Mouse (Mus musculus): ENCODE measurements around the gene Isl2. TPM values are rescaled to one million over a fixed set of nuclear protein-coding genes. Genes with fewer than 3 reads are reported as not detected.

Gene Isl2
- polyA plus RNA-seq, 1 experiment from 2014 or later = not detected

- ATAC-seq (replicated peaks; ENCODE audit: low FRiP score, low read depth) = no peak
- H3K4me1 ChIP-seq (replicated peaks; ENCODE audit: insufficient read depth, low read length) = peaks cover 32% of the 10 kb centered on the region
- 3% methylated on average over 30 of the region's 30 CpGs for WGBS
These were observed 6.5 kb downstream of the Isl2 start for GRCm38 (mm10) chr9:55544861-55545555.

GRCm38 (mm10) chr9:55545556-55546175, 7.2 kb downstream of the Isl2 start:
- DNase-seq (ENCODE audit: low spot score) = peak; percentile 19
- Histone ChIP-seq H3K27ac (no peak overlapping the region), H3K9me3 (replicated peaks; ENCODE audit: low read length) (no peaks in the 10 kb centered on the region), H3K4me2 (ENCODE audit: low read length) (peak overlapping the region; percentile 49), H3K9ac (ENCODE audit: low read depth, low read length) (no peak overlapping the region), H3K4me3 (replicated peaks; ENCODE audit: low read depth, low read length) (peak overlapping the region; percentile 21; the same call in 1 of the 2 replicates), H3K36me3 (ENCODE audit: insufficient read depth, low read length) (no peaks in the 10 kb centered on the region), H3K4me1 (replicated peaks; ENCODE audit: insufficient read depth, low read length) (peaks cover 32% of the 10 kb centered on the region), H3K27me3 (ENCODE audit: insufficient read depth, low read length) (peaks cover 76% of the 10 kb centered on the region)
- 5% methylated on average over 41 of the region's 41 CpGs for WGBS
- ATAC-seq (replicated peaks; ENCODE audit: low FRiP score, low read depth) = no peak
- no peak for TF ChIP-seq CTCF (IDR thresholded peaks at IDR 0.05; ENCODE audit: low read depth)

More at GRCm38 (mm10) chr9:55544861-55545555, 6.5 kb downstream of the Isl2 start:
- H3K36me3 ChIP-seq (ENCODE audit: insufficient read depth, low read length) = no peaks in the 10 kb centered on the region
- peaks cover 77% of the 10 kb centered on the region for H3K27me3 ChIP-seq (ENCODE audit: insufficient read depth, low read length)
- peak; percentile 24 for DNase-seq (ENCODE audit: low spot score)
- H3K27ac ChIP-seq = no peak overlapping the region
- H3K9ac ChIP-seq (ENCODE audit: low read depth, low read length) = no peak overlapping the region
- 0 out of 2 replicates have a peak overlapping the region, but pooled peaks have one; percentile 6 for H3K4me3 ChIP-seq (replicated peaks; ENCODE audit: low read depth, low read length)
- H3K4me2 ChIP-seq (ENCODE audit: low read length) = peak overlapping the region; percentile 49
- TF ChIP-seq CTCF (IDR thresholded peaks at IDR 0.05; ENCODE audit: low read depth) = no peak
- no peaks in the 10 kb centered on the region for H3K9me3 ChIP-seq (replicated peaks; ENCODE audit: low read length)

- Histone ChIP-seq H3K4me2 (ENCODE audit: low read length) (peak overlapping the region; percentile 49), H3K27me3 (ENCODE audit: insufficient read depth, low read length) (peaks cover 69% of the 10 kb centered on the region), H3K36me3 (ENCODE audit: insufficient read depth, low read length) (no peaks in the 10 kb centered on the region), H3K4me3 (replicated peaks; ENCODE audit: low read depth, low read length) (peak overlapping the region; percentile 21), H3K9ac (ENCODE audit: low read depth, low read length) (no peak overlapping the region), H3K27ac (no peak overlapping the region), H3K4me1 (replicated peaks; ENCODE audit: insufficient read depth, low read length) (peaks cover 28% of the 10 kb centered on the region), H3K9me3 (replicated peaks; ENCODE audit: low read length) (no peaks in the 10 kb centered on the region)
- DNase-seq (ENCODE audit: low spot score) = peak; percentile 54
- no peak for TF ChIP-seq CTCF (IDR thresholded peaks at IDR 0.05; ENCODE audit: low read depth)
- peak; percentile 68 for ATAC-seq (replicated peaks; ENCODE audit: low FRiP score, low read depth)
- WGBS = 3% methylated on average over 63 of the region's 63 CpGs
These were observed 7.9 kb downstream of the Isl2 start for GRCm38 (mm10) chr9:55546176-55547010.

GRCm38 (mm10) chr9:55548871-55549270, 10.4 kb downstream of the Isl2 start:
- no peak for TF ChIP-seq CTCF (IDR thresholded peaks at IDR 0.05; ENCODE audit: low read depth)
- no peak overlapping the region for H3K4me3 ChIP-seq (replicated peaks; ENCODE audit: low read depth, low read length)
- H3K27ac ChIP-seq = no peak overlapping the region
- H3K9me3 ChIP-seq (replicated peaks; ENCODE audit: low read length) = no peaks in the 10 kb centered on the region
- peaks cover 20% of the 10 kb centered on the region for H3K4me1 ChIP-seq (replicated peaks; ENCODE audit: insufficient read depth, low read length)
- DNase-seq (ENCODE audit: low spot score) (no peak), ATAC-seq (replicated peaks; ENCODE audit: low FRiP score, low read depth) (no peak)
- WGBS = 12% methylated on average over 3 of the region's 3 CpGs
- H3K4me2 ChIP-seq (ENCODE audit: low read length) = no peak overlapping the region
- peaks cover 52% of the 10 kb centered on the region for H3K27me3 ChIP-seq (ENCODE audit: insufficient read depth, low read length)
- no peaks in the 10 kb centered on the region for H3K36me3 ChIP-seq (ENCODE audit: insufficient read depth, low read length)
- H3K9ac ChIP-seq (ENCODE audit: low read depth, low read length) = no peak overlapping the region

GRCm38 (mm10) chr9:55549302-55549890, 10.9 kb downstream of the Isl2 start:
- H3K4me2 ChIP-seq (ENCODE audit: low read length) = no peak overlapping the region
- peaks cover 15% of the 10 kb centered on the region for H3K4me1 ChIP-seq (replicated peaks; ENCODE audit: insufficient read depth, low read length)
- DNase-seq (ENCODE audit: low spot score) (no peak), ATAC-seq (replicated peaks; ENCODE audit: low FRiP score, low read depth) (no peak)
- 5% methylated on average over 16 of the region's 16 CpGs for whole genome bisulfite sequencing
- H3K9ac ChIP-seq (ENCODE audit: low read depth, low read length) = no peak overlapping the region
- H3K9me3 ChIP-seq (replicated peaks; ENCODE audit: low read length) = no peaks in the 10 kb centered on the region
- no peak overlapping the region for H3K4me3 ChIP-seq (replicated peaks; ENCODE audit: low read depth, low read length)
- H3K36me3 ChIP-seq (ENCODE audit: insufficient read depth, low read length) = no peaks in the 10 kb centered on the region
- TF ChIP-seq CTCF (IDR thresholded peaks at IDR 0.05; ENCODE audit: low read depth) = peak; percentile 39; the same call in 1 of the 2 replicates
- H3K27ac ChIP-seq = no peak overlapping the region
- peaks cover 47% of the 10 kb centered on the region for H3K27me3 ChIP-seq (ENCODE audit: insufficient read depth, low read length)

- Histone ChIP-seq H3K4me1 (replicated peaks; ENCODE audit: insufficient read depth, low read length) (no peaks in the 10 kb centered on the region), H3K4me2 (ENCODE audit: low read length) (no peak overlapping the region), H3K27me3 (ENCODE audit: insufficient read depth, low read length) (no peaks in the 10 kb centered on the region), H3K27ac (no peak overlapping the region), H3K36me3 (ENCODE audit: insufficient read depth, low read length) (no peaks in the 10 kb centered on the region), H3K4me3 (replicated peaks; ENCODE audit: low read depth, low read length) (no peak overlapping the region), H3K9ac (ENCODE audit: low read depth, low read length) (no peak overlapping the region), H3K9me3 (replicated peaks; ENCODE audit: low read length) (no peaks in the 10 kb centered on the region)
- DNase-seq (ENCODE audit: low spot score) = no peak
- WGBS = 67% methylated on average over 1 of the region's 1 CpGs
- ATAC-seq (replicated peaks; ENCODE audit: low FRiP score, low read depth) = no peak
- no peak for TF ChIP-seq CTCF (IDR thresholded peaks at IDR 0.05; ENCODE audit: low read depth)
These were observed 16.5 kb downstream of the Isl2 start for GRCm38 (mm10) chr9:55554986-55555385.

All from kidney, postnatal 0 days (tissue).